Mouse (Mus musculus) adrenal gland, adult (tissue): ENCODE measurements at regions not wholly inside any gene's neighbourhood (a gene's known extent, or its start where the extent isn't known, plus 50 kb on each side); places are given as distances from the start of the nearest gene placed in this dataset.

Source experiments
- DNase-seq, 2 experiments: peaks; one replicate each; pipeline ENCODE4 v3.0.0; 2022 to 2023; ENCODE audit warnings: low spot score in 1 of 2; ENCODE audit not compliant: inconsistent age in 2 of 2

DNA sequence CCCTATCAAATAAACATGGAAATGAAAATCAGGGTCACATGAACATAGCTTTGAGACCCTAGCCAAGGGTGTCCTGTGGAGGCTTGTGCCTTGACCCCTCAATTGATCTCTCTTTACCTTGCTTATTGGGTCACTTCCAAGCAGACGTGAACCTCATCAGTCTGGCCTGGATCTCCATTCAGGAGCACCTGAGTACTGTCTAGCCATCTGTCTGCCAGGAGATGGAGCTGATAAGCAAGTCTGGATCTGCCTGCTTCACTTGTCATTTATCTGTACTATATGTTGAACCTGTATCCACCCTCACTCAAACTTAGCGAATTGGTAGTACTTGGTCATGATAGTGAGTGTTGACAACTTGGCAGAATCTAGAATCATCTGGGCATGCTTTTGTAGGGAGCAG is 58.2 kb upstream of the Cacnb2 start:
- peak in 1 of 2 experiments; percentile 56 for DNase-seq

GRCm38 (mm10) chr2:14548650-14549049 is 54.2 kb upstream of the Cacnb2 start:
- no peak for DNase-seq

DNA sequence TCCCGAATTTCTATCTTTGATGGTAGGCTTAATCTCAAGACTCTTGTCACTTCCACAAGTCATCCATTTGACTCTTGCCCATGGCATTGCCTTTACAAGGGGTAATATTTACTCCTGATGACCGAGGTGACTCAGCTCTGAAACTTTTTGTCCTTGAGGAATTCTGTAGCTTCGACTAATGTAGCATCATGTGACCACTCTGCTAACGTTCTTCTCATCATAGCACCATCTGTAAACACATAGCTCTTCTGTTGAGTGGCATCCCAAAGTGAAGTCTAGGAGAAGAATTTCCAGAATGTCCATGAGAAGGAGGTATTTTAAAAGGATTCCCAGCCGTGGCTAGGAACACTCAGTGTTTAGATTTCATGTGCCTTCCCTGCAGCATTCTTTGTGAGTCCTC is 53.3 kb upstream of the Cacnb2 start:
- peak in 1 of 2 experiments; percentile 68 for DNase-seq

DNA sequence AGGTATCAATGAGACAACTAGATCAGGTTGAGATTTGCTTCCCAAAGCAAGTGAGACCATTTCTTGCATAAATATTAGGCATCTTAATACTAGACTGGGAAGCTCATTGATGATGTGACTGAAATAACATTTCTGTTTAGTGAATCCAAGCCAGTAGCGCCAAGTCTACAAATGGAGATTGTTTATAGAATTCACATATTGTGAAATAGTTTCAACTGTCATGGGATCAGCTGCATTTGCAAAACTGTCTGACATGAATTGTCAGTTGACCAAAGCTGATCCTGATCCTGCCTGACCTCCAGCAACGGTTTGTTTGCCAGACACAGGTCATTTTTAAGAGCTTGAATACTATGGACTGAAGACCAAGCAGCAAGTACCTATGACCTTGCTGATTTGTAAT is 52.1 kb upstream of the Cacnb2 start:
- no peak for DNase-seq
